Mouse (Mus musculus) common myeloid progenitor, adult 5-6 weeks (primary cell): ENCODE results near the gene Pde6h. TPM values are rescaled to one million over a fixed set of nuclear protein-coding genes. Genes with fewer than 3 reads are reported as not detected.

Source experiments
- ATAC-seq: replicated peaks from 2 replicates; pipeline ENCODE4 v1.8.0; 2016; ENCODE audit warnings: low read depth, mild to moderate bottlenecking, moderate TSS enrichment, inconsistent platforms; ENCODE audit not compliant: poor library complexity, severe bottlenecking
- total RNA-seq: library from RNA; stranded (forward); fragments of 200-1000, 187-1606 nt; gene quantifications from 2 replicates; pipeline ENCODE4 v1.2.3, GENCODE M21; 2017

Pde6h gene
- total RNA-seq, 1 experiment from 2014 or later = not detected

DNA sequence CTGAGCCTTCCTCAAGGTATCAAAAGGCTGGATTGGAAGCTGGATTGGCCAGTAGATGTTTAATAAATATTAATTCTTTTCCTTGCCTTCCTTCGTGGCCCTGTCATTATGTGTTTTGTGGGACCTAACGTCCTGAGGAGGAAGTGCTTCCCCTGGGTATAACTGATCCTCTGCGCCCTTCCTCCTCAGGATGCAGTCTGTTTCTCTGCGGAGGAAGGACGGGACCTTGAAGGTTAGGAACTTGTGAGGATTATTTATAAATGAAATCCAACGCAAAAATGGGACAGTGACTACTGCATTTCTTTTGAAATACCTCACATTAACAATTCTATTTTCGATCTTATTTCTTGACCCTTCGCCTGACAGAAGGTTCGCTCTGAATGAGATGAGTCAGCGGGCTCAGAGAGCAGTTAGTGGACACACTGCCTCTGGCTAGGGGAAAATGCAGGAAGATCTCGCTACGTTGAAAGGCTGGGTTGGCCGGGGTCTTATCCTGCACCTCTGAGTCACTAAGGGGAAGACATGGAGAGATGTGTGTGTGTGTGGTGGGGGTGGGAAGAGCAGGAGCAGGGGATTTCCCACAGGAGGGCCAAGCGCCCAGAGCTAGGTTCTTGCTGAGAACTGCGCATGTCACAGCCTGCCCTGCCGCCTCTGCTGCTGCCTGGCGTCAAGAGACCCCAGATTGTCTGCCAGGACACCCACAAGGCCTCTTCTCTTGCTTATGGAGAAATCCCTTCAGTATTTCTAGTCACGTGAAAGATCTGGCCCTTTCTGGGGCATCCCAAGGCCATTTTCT, 14.9 kb downstream of the Pde6h start:
- ATAC-seq = 0 out of 2 replicates have a peak, but pooled peaks have one; percentile 8

DNA sequence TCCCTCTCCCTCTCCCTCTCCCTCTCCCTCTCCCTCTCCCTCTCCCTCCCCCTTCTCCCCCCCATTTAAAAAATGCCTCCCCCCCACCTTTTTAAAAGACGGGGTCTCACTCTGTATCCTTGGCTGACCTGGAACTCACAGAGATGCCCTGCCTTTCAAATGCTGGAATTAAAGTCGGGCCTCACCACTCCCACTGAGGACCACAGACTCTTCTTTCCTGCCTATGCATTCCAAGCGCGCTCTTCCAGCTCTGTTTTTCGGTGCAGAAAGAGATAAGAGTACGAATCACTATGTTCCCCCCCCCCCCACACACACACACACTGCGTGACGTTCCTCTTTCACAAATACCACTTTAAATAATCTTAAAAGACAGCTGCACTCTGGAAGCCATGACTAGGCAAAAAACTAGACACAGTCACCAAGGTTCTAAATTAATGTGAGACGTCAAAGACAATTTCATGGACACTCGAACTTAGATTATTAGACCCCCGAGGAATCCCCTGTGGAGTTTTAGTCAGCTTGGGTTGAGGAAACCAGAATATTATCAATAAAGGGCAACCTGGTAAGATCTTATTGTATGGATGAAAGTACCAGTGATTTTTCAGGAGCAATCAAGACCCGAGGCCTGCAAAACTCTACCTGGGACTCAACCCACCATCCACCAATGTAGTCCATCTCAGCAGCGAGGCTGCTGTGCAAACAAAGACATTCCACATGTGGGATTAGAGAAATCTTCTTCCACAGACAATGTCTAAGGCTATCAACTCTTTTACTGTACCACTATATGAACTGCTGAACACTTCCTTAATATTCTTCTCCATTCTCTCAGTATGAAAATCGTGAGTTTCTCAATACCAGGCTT, 15.9 kb downstream of the Pde6h start:
- ATAC-seq = peak; percentile 40

DNA sequence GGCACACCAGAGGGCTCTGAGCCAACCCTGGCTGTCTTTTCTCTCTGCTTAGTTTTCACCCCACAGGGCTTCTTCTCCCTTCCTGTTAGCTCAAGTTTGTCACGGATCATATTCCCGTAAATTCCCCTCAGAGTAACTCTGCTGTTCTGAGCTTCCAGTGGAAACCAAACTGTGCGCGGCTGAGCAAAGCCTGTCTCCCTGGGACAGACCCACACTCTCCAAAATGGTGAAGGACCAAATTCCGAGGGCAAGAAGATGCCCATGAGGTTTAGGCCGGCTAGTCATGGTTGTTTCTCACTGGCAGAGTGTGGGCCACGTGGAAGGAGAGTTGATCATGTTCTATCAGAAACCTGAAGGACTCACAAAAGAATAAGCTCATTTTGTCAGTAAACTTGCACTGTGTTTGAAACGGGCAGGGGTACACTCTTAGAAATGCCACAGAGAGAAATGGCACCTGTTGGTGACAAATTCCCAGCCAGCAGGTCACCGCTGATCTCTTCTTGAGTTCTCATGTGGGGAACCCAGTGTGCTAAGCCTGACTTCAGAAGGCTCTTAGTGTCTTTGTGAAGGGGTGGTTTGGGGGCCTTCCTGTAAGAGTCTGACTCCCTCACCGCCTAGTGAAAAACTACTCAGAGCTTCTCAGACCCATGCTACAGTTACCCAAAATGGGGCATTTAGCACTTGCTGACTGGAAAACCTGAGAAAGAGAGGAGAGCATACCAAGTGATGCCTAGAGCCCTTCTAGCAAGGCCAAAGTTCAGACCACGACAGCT, 16.7 kb downstream of the Pde6h start:
- ATAC-seq = no peak

DNA sequence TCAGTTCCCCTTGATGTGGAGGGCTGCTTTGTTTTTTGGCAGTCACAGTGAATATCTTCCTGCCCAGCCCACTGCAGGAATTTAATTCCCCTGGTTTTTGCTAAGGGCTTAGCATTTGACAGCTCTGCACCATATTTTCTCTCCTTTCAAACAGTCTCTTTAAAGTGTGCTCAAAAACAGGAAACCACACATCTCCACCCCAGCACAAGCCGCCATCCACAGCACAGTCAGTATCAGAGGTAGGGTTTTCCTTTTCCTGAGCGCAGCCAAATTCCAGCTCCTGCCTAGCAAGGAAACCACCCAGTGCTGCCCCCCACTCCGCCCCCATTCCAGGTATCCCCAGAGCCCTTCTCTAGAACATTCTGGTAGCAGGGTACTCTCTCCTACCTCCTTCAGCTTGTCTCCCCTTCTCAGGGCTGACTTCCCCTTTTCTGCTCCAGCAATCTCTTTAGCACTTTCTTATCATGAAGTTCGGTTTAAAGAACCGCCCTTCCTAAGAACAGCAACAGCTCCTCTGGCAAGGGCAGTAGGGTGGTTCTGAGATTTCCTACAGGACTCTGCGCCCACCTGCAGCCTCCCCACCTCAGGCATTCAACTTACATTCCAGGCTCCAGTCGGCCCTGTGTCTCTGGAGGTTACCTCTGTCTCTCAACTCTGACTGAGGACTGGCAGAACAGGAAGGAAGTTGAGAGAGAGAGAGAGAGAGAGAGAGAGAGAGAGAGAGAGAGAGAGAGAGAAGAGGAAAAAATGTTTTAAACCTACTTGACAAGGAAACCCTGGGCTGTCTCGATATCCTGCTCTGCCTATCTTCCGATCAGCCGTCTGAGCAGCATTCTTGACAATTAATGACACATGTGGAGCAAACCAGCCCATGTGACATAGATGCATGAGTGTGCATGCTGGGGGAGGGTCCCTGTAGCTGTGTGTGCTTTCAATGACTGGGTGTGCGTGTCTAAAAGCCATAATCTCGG, 17.7 kb downstream of the Pde6h start, which contains the start of gene Arhgdib:
Arhgdib (minus strand) TSS at position 849 of the 971 bp plus-strand sequence.
- peak; percentile 43 for ATAC-seq

- no peak for ATAC-seq
Measured at GRCm38 (mm10) chr6:136942280-136942679, 18.6 kb downstream of the Pde6h start.

DNA sequence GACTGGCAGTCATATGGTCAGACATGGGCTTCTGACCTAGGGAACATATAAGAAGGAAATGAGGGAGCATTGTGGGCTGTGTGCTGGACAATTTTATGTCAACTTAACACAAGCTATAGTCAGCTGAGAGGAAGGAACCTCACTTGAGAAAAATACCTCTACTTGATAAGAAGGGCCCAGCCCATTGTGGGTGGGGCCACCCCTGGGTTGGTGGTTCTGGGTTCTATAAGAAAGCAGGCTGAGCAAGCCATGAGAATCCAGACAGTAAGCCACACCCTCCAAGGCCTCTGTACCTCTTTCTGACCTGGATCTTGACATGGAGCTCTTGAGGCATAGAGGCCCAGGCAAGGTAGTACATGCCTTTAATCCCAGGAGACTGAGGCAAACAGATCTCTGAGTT, 19.8 kb downstream of the Pde6h start:
- ATAC-seq = no peak

GRCm38 (mm10) chr6:136944511-136944910, 20.9 kb downstream of the Pde6h start:
- no peak for ATAC-seq

DNA sequence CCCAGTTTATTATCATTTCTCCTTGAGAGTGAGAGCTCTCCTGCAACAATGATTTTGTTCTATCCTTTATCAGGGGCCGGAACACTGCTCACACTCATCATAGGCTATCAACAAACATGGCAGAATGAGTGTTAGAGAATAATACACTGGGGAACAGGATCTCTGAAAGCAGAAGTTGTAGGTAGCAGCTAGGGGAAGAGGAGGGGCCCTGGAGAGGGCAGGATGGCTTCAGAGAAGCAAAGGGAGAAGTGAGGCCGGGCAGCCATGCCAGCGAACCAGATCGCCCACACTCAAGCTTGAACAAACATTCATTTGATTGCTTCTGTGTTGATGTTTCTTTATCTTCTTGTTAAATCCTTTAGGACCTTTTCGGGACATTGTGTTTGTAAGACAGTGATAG, 22.6 kb downstream of the Pde6h start:
- ATAC-seq = peak; percentile 75

DNA sequence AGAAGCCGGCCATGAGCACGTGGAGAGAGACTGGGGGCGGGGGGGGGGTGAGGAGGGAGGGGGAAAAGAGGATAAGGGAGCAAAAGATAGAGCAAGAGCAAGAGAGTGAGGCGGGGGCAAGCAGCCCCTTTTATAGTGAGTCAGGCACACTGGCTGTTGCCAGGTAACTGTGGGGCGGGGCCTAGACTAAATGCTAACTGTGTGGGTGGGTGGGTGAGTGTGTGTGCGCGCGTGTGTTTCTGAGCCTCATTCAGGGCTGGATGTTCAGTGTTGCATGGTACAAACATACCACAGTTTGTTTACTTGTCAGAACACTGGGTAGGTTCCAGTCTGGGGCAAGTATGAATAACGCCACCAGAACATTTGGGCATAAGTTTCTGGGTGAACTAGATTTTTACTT, 23.3 kb downstream of the Pde6h start:
- no peak for ATAC-seq

DNA sequence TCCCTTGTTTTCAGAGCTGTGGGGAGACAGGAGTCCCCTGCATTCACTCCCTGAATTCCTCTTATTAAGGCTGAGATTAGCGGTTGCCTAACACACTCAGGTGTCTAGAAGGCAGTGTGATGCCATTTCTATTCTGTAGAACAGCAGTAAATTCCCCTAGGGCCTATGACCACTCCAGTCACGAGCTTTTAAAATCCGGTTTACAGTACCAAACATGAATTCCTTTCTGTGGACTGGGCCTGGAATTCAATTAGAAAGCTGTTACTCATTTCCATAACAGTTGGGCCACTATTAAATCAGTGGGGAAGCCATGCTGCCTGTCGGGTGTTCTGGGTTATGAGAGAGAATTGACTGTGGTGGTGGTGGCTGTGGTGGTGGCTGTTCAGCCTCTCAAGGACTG, 24.1 kb downstream of the Pde6h start:
- no peak for ATAC-seq

- no peak for ATAC-seq
Measured at GRCm38 (mm10) chr6:136950171-136950570, 26.5 kb downstream of the Pde6h start.

DNA sequence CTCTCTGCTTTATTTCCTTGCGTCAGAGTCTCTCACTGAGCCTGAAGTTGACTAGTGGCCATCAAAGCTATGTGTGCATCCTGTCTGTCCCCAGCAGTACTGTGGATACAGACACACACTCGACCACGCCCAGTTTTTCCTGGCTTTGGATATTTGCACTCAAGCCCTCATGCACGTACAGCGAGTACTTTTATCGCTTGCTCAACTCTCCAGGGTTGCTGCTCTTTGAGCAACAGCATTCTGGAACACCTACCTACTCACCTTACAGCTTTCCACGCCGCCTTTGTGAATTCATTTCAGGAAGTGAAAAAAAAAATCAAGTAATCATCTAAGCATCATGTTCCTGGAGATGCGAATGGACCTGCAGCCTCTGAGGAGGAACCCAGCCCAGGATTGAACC, 29.3 kb downstream of the Pde6h start:
- no peak for ATAC-seq

DNA sequence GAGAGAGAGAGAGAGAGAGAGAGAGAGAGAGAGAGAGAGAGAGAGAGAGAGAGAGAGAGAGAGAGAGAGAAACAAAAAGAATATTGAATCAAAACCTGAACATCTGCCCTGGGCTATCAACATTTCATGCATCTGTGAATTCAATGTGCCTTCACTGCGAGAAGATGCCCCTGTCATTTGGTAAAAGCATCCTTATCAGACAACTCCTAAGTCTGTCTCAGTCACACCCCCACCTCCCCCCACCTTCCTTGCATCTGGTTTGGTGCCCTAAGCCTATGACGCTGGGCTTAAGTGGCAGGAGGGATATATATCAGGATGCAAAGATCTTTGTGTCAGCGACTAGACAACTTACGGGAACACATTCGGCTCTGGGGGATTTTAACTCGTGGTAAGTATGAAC, 30.6 kb downstream of the Pde6h start:
- no peak for ATAC-seq

GRCm38 (mm10) chr6:136954715-136955114, 31.1 kb downstream of the Pde6h start:
- no peak for ATAC-seq

GRCm38 (mm10) chr6:136955240-136955639, 31.6 kb downstream of the Pde6h start:
- ATAC-seq = no peak

DNA sequence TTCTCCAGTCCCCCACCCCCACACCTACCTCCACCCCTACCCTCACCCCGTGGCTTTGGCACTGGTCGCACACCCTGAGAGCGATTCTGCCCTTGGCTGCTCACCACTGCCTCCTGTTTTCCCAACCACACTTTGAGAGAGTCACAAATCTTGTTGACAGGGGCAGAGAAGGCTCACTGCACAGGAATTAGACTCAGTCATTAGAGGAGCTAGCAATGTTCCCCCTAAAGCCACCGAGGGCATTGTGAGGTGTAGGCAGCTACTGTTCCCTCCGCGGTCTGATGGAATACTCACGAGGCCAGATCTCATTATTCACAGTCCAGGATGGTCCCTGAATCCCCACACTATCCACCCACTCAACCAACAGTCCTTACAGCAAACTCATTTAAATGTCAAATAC, 33.4 kb downstream of the Pde6h start:
- ATAC-seq = peak; percentile 70

DNA sequence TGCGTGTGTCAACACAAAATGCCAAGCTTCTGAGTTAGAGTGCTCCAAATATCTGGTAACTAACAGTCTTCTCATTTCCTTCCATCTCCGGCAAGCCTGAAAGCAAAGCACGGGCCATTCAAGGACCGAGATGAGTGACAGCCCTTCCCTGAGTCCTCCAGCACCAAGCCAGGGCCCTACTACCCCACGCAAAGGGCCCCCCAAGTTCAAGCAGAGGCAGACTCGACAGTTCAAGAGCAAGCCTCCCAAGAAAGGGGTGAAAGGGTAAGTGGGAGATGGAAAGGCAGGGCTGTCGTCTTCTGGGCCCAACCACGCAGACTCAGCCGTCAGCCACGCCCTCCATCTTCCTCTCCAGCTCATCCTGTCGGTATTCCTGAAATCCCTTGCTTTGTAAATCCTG, 35.5 kb downstream of the Pde6h start:
- no peak for ATAC-seq

- ATAC-seq = no peak
Measured at GRCm38 (mm10) chr6:136962957-136963356, 39.3 kb downstream of the Pde6h start.
